Mouse (Mus musculus) adrenal gland, postnatal 0 days (tissue): Measurements from ENCODE around the gene Ccnt1. TPM values are rescaled to one million over a fixed set of nuclear protein-coding genes. Genes with fewer than 3 reads are reported as not detected.

ENCODE experiments used
- microRNA-seq: library from miRNA; unstranded; fragments of <30 nt; microRNA quantifications from one replicate; pipeline ENCODE4, GENCODE M21; 2016; ENCODE audit warnings: borderline replicate concordance; ENCODE audit not compliant: insufficient number of aligned reads
- polyA plus RNA-seq: library from polyadenylated mRNA; unstranded; fragments of >200 nt; fragmentation: Nextera tagmentation; extraction: Ambion mirVana; gene quantifications from 2 replicates; pipeline ENCODE4 v1.2.1, GENCODE M21; 2015

Gene Ccnt1
- polyA plus RNA-seq, result 30.2 and 40.7 TPM in 2 replicates

DNA sequence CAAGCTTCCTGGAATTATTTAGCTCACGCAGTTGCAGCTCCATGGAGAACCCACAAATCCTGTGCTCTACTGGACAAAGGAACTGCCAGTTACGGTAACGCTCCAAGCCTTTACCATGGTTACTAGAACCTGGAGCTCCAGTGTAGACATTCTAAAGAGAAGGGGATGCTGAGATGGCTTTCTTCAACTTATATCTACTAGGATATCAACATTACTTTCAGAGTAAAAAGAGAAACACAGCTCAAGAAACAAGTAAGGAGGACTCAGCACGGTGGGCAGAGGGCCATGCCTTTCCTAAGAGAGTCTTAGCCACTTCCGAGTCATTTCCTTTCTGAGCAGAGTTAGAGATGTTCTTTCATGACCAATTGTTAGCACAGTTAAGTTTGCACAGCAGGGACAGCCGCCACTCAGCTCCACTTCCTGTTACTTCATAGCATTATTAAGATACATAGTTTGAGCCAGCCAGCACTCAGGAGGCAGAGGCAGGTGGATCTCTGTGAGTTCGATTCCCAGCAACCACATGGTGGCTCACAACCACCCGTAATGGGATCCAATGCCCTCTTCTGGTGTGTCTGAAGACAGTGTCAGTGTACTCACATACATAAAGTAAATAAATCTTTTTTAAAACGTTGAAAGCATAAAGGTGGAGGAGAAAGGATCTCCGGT, at the start of gene Ccnt1, which contains the start of gene 4930415O20Rik:
Gene Ccnt1 (minus strand): TSS at position 51 of the 666 bp plus-strand sequence.
Gene 4930415O20Rik (plus strand): TSS at position 132 of the 666 bp plus-strand sequence.

DNA sequence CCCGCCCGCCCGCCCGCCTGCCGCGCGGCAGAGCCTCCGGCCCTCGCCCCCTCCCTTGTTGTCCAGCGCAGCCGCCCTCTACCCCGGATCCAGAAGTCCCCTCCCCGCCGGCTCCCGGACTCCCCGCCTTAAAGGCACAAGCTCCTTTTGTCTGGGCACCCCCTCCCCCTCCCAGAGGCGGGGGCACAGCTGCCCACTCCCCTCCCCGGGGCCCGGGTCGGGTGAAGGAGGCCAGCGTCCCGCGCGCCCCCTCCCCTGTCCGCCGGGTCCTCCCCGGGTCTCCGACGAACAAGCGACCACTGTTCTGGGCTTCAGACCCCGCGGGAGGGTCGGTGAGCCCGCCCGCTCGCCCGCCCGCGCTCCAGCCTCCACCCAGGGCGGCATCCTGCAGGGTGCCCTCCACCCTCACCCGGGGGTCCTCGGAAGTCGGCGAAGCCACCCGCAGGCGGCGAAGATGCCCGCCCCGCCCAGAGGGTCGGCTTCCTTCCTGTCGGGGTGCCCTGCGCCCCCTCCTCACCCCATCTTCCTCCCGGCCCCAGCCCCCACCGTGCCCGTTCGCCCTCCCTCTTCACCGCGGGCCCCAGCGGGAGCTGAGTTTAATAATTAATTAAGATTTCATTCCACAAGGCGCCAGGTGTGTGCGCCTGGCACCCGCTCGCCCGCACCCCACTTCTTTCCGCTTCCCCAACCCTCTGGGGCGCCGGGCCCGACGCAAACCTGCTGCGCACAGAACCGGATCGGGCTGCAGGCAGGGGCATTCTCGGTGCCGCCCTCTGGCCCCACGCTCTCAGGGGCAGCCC, 38.8 kb upstream of the Ccnt1 start, which contains the start of gene Adcy6:
Gene Adcy6 (minus strand): TSS at position 746 of the 800 bp plus-strand sequence.

DNA sequence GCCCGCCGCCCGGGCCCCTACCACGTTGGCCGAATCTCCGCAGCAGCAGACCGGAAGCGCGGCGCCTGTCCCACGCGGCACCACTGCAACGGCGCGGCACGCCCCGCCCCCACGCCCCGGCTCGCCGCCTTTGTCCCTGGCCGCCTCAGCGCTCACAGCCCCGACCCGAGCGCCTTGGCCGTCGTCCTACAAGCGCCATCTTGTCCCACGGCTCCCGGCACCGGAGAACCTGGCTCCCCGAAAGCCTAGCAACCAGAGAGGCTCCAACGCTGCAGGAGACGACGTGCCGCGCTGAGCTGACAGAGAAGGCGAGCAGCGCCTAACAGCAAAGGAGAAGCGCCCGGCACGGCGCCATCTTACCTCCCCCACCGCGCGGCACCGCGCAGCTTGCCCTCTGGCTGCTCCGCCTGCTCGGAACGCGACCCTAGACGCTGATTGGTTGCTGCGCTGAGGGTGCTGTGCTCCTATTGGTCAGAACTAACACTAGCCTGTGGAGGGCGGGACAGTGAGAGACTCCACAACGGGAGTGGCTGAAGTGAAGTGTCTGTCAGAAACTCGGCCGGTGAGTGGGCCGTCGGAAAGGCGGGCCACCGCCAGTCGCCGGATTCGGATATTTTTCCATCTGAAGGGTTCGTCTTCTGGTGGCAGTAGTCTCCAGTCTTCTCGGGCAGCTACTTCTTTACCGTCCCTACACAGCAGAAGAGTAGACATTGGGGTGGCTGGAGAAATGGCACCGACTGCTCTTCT, 36.7 kb downstream of the Ccnt1 start, which contains the start of gene Kansl2:
Gene Kansl2 (minus strand): TSS at position 384 of the 747 bp plus-strand sequence.

DNA sequence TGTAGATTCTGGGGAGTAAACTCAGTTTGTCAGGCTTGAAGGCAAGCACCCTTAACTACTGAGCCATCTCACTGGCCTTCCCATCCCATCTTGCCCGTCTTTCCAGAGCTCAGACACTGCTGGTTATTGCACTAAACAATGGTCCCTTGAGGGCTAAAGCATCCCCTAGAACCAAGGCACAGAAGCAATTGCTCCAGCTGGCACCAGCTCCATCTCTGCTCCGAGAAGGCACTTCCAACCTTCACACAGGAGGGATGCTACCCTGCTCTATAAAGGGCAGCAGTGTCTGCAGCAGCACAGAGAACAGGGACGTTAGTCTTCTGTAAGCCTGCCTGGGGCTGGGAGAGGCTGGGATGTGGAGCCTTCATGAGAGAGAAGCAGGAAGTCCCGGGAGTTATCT, 78.6 kb downstream of the Ccnt1 start, which contains the start of gene Olfr279:
Gene Olfr279 (plus strand): TSS at position 301 of the 400 bp plus-strand sequence.

Small RNAs within 50 kb of the gene (microRNA-seq; reads per million reads assigned to microRNA genes)
- not detected for gene Mir1291

Other genes with a start within 250 kb of the Ccnt1 start
- not detected in 2 replicates for gene Olfr284, start 229.9 kb downstream of the Ccnt1 start, polyA plus RNA-seq
- gene Olfr283, start 190.0 kb downstream of the Ccnt1 start, polyA plus RNA-seq, result not detected in 2 replicates
- gene Olfr282, start 139.7 kb downstream of the Ccnt1 start, polyA plus RNA-seq, result not detected in 2 replicates
- not detected in 2 replicates for gene Olfr281, start 118.3 kb downstream of the Ccnt1 start, polyA plus RNA-seq
- not detected in 2 replicates for gene OR5BS1P, start 101.0 kb downstream of the Ccnt1 start, polyA plus RNA-seq
- gene Lalba, start 88.2 kb downstream of the Ccnt1 start, polyA plus RNA-seq, result not detected in 2 replicates
- not detected in 2 replicates for gene Olfr279, start 78.5 kb downstream of the Ccnt1 start, polyA plus RNA-seq
- gene Kansl2, start 36.7 kb downstream of the Ccnt1 start, polyA plus RNA-seq, result 69.3 and 93.3 TPM in 2 replicates
- gene 4930415O20Rik, start 81 bp upstream of the Ccnt1 start, polyA plus RNA-seq, result not detected in 2 replicates
- 7.4 and 10.2 TPM in 2 replicates for gene Adcy6, start 39.2 kb upstream of the Ccnt1 start, polyA plus RNA-seq
- 21.8 and 40.6 TPM in 2 replicates for gene Cacnb3, start 59.9 kb upstream of the Ccnt1 start, polyA plus RNA-seq
- 6.7 and 14.4 TPM in 2 replicates for gene Ddx23, start 92.0 kb upstream of the Ccnt1 start, polyA plus RNA-seq
- gene Rnd1, start 106.5 kb upstream of the Ccnt1 start, polyA plus RNA-seq, result 1.5 and 1.9 TPM in 2 replicates
- 0.60 and 1.0 TPM in 2 replicates for gene Ccdc65, start 137.3 kb upstream of the Ccnt1 start, polyA plus RNA-seq
- gene Fkbp11, start 157.3 kb upstream of the Ccnt1 start, polyA plus RNA-seq, result 29.2 and 29.9 TPM in 2 replicates
- 34.5 and 51.3 TPM in 2 replicates for gene Arf3, start 192.3 kb upstream of the Ccnt1 start, polyA plus RNA-seq
- 0.37 and 0.43 TPM in 2 replicates for gene Wnt10b, start 207.2 kb upstream of the Ccnt1 start, polyA plus RNA-seq
- not detected in 2 replicates for gene Wnt1, start 218.9 kb upstream of the Ccnt1 start, polyA plus RNA-seq
- gene Ddn, start 238.6 kb upstream of the Ccnt1 start, polyA plus RNA-seq, result 0.03 TPM in 1 of 2 replicates, not detected in the other